Mouse (Mus musculus): ENCODE data around the gene Plekhh3. TPM values are rescaled to one million over a fixed set of nuclear protein-coding genes. Genes with fewer than 3 reads are reported as not detected.

Plekhh3 gene
- 1 to 10 TPM; 2.9 to 3.2 TPM for total RNA-seq (2023)

GRCm38 (mm10) chr11:101170811-101171610 lies at the start of gene Plekhh3:
Gene Plekhh3, minus strand, starts transcription at chr11:101171351.

DNA sequence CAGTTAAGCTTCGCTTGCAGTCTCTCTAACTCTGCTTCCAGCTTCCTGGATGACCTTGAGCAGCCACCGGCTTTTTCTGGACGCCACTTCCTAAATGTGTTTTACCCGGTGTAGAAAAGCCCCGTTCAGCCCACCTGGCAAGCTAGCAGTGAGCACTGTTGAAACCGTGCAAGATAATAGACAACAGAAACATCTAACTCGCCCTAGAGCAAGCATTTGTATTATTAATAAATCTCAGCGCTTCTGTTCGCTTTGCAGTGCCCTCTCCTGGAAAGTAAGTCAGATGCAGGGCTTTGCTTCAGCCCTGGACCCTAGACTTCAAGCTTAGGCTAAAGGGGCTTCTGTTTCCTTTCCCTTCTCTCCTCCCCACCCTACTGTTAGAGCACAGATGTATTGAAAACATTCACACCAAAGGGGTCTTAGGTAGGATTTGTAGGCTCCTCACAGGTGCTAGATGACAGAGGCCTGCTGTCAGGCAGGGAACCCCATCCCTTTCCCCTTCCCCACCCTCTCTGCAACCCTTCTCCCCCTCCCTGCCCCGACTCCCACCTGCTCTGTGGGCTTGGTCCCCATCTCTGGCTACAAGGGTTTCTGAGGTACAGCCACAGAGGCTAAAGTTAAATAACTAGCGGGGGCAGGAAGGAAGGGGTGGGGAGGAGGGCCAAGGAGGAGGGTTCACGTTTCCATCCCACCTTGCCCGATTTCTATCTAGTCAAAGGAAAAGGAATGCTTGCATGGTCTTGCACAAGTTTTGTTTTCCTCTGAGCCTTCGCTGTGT lies 3.9 kb upstream of the Plekhh3 start, which contains the start of gene Ccr10:
TSS of gene Ccr10 (minus strand) at position 593 of the 778 bp plus-strand sequence.

GRCm38 (mm10) chr11:101170354-101170810 lies 769 bp downstream of the Plekhh3 start, which contains the start of gene Cntnap1:
Gene Cntnap1, plus strand, starts transcription at chr11:101170523.

GRCm38 (mm10) chr11:101155728-101156371 lies 15.3 kb downstream of the Plekhh3 start, which contains the start of gene Tubg2:
Gene Tubg2, plus strand, starts transcription at chr11:101155907.

GRCm38 (mm10) chr11:101119761-101120544 lies 51.2 kb downstream of the Plekhh3 start, which contains the start of the genes Retreg3 and Tubg1:
Gene Retreg3, minus strand, starts transcription at chr11:101119893.
Gene Tubg1, plus strand, starts transcription at chr11:101119938.

Other genes with a start within 250 kb of the Plekhh3 start
- gene Stat3, start 231.8 kb downstream of the Plekhh3 start, total RNA-seq (2023) = 100 to 1,000 TPM; 207 to 249 TPM
- under 1 TPM; 0.46 to 0.77 TPM for gene Cavin1, start 200.5 kb downstream of the Plekhh3 start, total RNA-seq (2023)
- 100 to 1,000 TPM in 1 of 2 experiments, 10 to 100 TPM in 1; 91.3 to 101 TPM for gene Atp6v0a1, start 161.9 kb downstream of the Plekhh3 start, total RNA-seq (2023)
- 1 to 10 TPM; 7.5 to 8.9 TPM for gene Naglu, start 101.3 kb downstream of the Plekhh3 start, total RNA-seq (2023)
- 1 to 10 TPM in 1 of 2 experiments, under 1 TPM in 1; 0.59 to 1.1 TPM for gene Hsd17b1, start 92.9 kb downstream of the Plekhh3 start, total RNA-seq (2023)
- 10 to 100 TPM; 13.1 to 15.3 TPM for gene Coasy, start 88.8 kb downstream of the Plekhh3 start, total RNA-seq (2023)
- gene Mlx, start 84.1 kb downstream of the Plekhh3 start, total RNA-seq (2023) = 10 to 100 TPM; 44.8 to 49.5 TPM
- gene Psmc3ip, start 75.9 kb downstream of the Plekhh3 start, total RNA-seq (2023) = 1 to 10 TPM; 6.7 to 8.6 TPM
- gene Retreg3, start 51.5 kb downstream of the Plekhh3 start, total RNA-seq (2023) = 10 to 100 TPM; 29.7 to 32.7 TPM
- gene Tubg1, start 51.4 kb downstream of the Plekhh3 start, total RNA-seq (2023) = 10 to 100 TPM; 17.5 to 20.9 TPM
- gene Tubg2, start 15.4 kb downstream of the Plekhh3 start, total RNA-seq (2023) = 1 to 10 TPM; 1.8 to 2.7 TPM
- under 1 TPM; 0.64 to 0.99 TPM for gene Cntnap1, start 828 bp downstream of the Plekhh3 start, total RNA-seq (2023)
- under 1 TPM; 0.77 to 0.83 TPM for gene Ccr10, start 4.1 kb upstream of the Plekhh3 start, total RNA-seq (2023)
- gene Ezh1, start 55.1 kb upstream of the Plekhh3 start, total RNA-seq (2023) = 10 to 100 TPM; 40.5 to 48.5 TPM
- gene Ramp2, start 74.7 kb upstream of the Plekhh3 start, total RNA-seq (2023) = not detected
- 10 to 100 TPM; 59.3 to 60.8 TPM for gene Vps25, start 82.4 kb upstream of the Plekhh3 start, total RNA-seq (2023)
- gene Wnk4, start 89.2 kb upstream of the Plekhh3 start, total RNA-seq (2023) = 1 to 10 TPM in 1 of 2 experiments, under 1 TPM in 1; 0.93 to 1.4 TPM
- gene Cntd1, start 107.7 kb upstream of the Plekhh3 start, total RNA-seq (2023) = 1 to 10 TPM; 1.1 TPM
- 10 to 100 TPM; 28.9 to 32.6 TPM for gene Coa3, start 107.8 kb upstream of the Plekhh3 start, total RNA-seq (2023)
- gene Becn1, start 130.9 kb upstream of the Plekhh3 start, total RNA-seq (2023) = 100 to 1,000 TPM; 134 to 148 TPM
- gene Psme3, start 144.9 kb upstream of the Plekhh3 start, total RNA-seq (2023) = 10 to 100 TPM; 71.5 to 76.8 TPM
- 1 to 10 TPM; 3.7 to 4.9 TPM for gene Aoc2, start 153.7 kb upstream of the Plekhh3 start, total RNA-seq (2023)
- gene Aoc3, start 159.3 kb upstream of the Plekhh3 start, total RNA-seq (2023) = under 1 TPM; 0.13 to 0.18 TPM
- gene G6pc, start 196.2 kb upstream of the Plekhh3 start, total RNA-seq (2023) = not detected
- 10 to 100 TPM; 17.1 to 19.2 TPM for gene Aarsd1, start 246.3 kb upstream of the Plekhh3 start, total RNA-seq (2023)